Mouse (Mus musculus): ENCODE results near the gene 2810004N23Rik. TPM values are rescaled to one million over a fixed set of nuclear protein-coding genes. Genes with fewer than 3 reads are reported as not detected.
"Not testable (repeated sequence)": the region's sequence is repeated elsewhere in the genome, so short reads cannot be mapped to it uniquely, and the experiment has no call there.

The 2810004N23Rik gene
- polyA plus RNA-seq, 1 experiment from 2014 or later = 16.8 TPM

GRCm38 (mm10) chr8:124859466-124859865 is 3.5 kb downstream of the 2810004N23Rik start:
- DNase-seq = peak; percentile 44
- peaks cover 31% of the 10 kb centered on the region for H3K36me3 ChIP-seq (replicated peaks; ENCODE audit: insufficient read depth, low read length)
- ATAC-seq = no peak
- H3K27me3 ChIP-seq (ENCODE audit: insufficient read depth, low read length) = no peaks in the 10 kb centered on the region
- no peaks in the 10 kb centered on the region; the same call in 1 of the 2 replicates for H3K9me3 ChIP-seq (ENCODE audit: low read length)
- TF ChIP-seq CTCF (IDR thresholded peaks at IDR 0.05; ENCODE audit: low read depth) = peak; percentile 73
- no peak for TF ChIP-seq EP300 (IDR thresholded peaks at IDR 0.05; ENCODE audit: low read depth)
- no peak overlapping the region for H3K9ac ChIP-seq (replicated peaks)
- H3K4me2 ChIP-seq (ENCODE audit: low read depth, low read length) = no peak overlapping the region
- peaks cover 10% of the 10 kb centered on the region for H3K4me1 ChIP-seq (ENCODE audit: insufficient read depth)
- H3K4me3 ChIP-seq (ENCODE audit: low read depth, low read length) = no peak overlapping the region
- H3K27ac ChIP-seq (ENCODE audit: low read depth) = no peak overlapping the region

- H3K4me1 ChIP-seq (ENCODE audit: insufficient read depth) = no peaks in the 10 kb centered on the region
- no peak overlapping the region for H3K4me2 ChIP-seq (ENCODE audit: low read depth, low read length)
- no peak overlapping the region for H3K27ac ChIP-seq (ENCODE audit: low read depth)
- TF ChIP-seq EP300 (IDR thresholded peaks at IDR 0.05; ENCODE audit: low read depth) (no peak), CTCF (IDR thresholded peaks at IDR 0.05; ENCODE audit: low read depth) (no peak)
- H3K27me3 ChIP-seq (ENCODE audit: insufficient read depth, low read length) = no peaks in the 10 kb centered on the region
- DNase-seq (no peak), ATAC-seq (no peak)
- peaks cover 3% of the 10 kb centered on the region for H3K9me3 ChIP-seq (ENCODE audit: low read length)
- H3K9ac ChIP-seq (replicated peaks) = no peak overlapping the region
- H3K4me3 ChIP-seq (ENCODE audit: low read depth, low read length) = no peak overlapping the region
- peaks cover 23% of the 10 kb centered on the region for H3K36me3 ChIP-seq (replicated peaks; ENCODE audit: insufficient read depth, low read length)
- WGBS (ENCODE audit: insufficient replicate concordance) = 67% methylated on average over 1 of the region's 1 CpGs
Measured at GRCm38 (mm10) chr8:124853511-124853910, 9.4 kb downstream of the 2810004N23Rik start.

- 69% methylated on average over 5 of the region's 5 CpGs for WGBS (ENCODE audit: insufficient replicate concordance)
Measured at GRCm38 (mm10) chr8:124845573-124845972, 17.3 kb downstream of the 2810004N23Rik start.

GRCm38 (mm10) chr8:124845131-124845530 is 17.8 kb downstream of the 2810004N23Rik start:
- TF ChIP-seq EP300 (IDR thresholded peaks at IDR 0.05; ENCODE audit: low read depth) = no peak
- TF ChIP-seq CTCF (IDR thresholded peaks at IDR 0.05; ENCODE audit: low read depth) = no peak
- 0 out of 2 replicates have a peak, but pooled peaks have one; percentile 33 for ATAC-seq
- H3K36me3 ChIP-seq (replicated peaks; ENCODE audit: insufficient read depth, low read length) = peaks cover 10% of the 10 kb centered on the region
- peak overlapping the region; percentile 29; the same call in 1 of the 2 replicates for H3K27ac ChIP-seq (ENCODE audit: low read depth)
- H3K9me3 ChIP-seq (ENCODE audit: low read length) = no peaks in the 10 kb centered on the region
- 43% methylated on average over 3 of the region's 3 CpGs for WGBS (ENCODE audit: insufficient replicate concordance)
- H3K4me3 ChIP-seq (ENCODE audit: low read depth, low read length) = no peak overlapping the region
- no peak overlapping the region for H3K4me2 ChIP-seq (ENCODE audit: low read depth, low read length)
- no peak overlapping the region for H3K9ac ChIP-seq (replicated peaks)
- no peak for DNase-seq
- peaks cover 13% of the 10 kb centered on the region for H3K4me1 ChIP-seq (ENCODE audit: insufficient read depth)
- H3K27me3 ChIP-seq (ENCODE audit: insufficient read depth, low read length) = no peaks in the 10 kb centered on the region

More at GRCm38 (mm10) chr8:124845573-124845972, 17.3 kb downstream of the 2810004N23Rik start:
- no peak for DNase-seq
- no peak overlapping the region for H3K9ac ChIP-seq (replicated peaks)
- H3K27ac ChIP-seq (ENCODE audit: low read depth) = peak overlapping the region; percentile 29; the same call in 1 of the 2 replicates
- no peaks in the 10 kb centered on the region for H3K9me3 ChIP-seq (ENCODE audit: low read length)
- H3K4me1 ChIP-seq (ENCODE audit: insufficient read depth) = peaks cover 13% of the 10 kb centered on the region
- H3K4me2 ChIP-seq (ENCODE audit: low read depth, low read length) = no peak overlapping the region
- H3K4me3 ChIP-seq (ENCODE audit: low read depth, low read length) = no peak overlapping the region
- H3K36me3 ChIP-seq (replicated peaks; ENCODE audit: insufficient read depth, low read length) = peaks cover 6% of the 10 kb centered on the region
- no peak for TF ChIP-seq EP300 (IDR thresholded peaks at IDR 0.05; ENCODE audit: low read depth)
- TF ChIP-seq CTCF (IDR thresholded peaks at IDR 0.05; ENCODE audit: low read depth) = no peak
- ATAC-seq = no peak
- no peaks in the 10 kb centered on the region for H3K27me3 ChIP-seq (ENCODE audit: insufficient read depth, low read length)

GRCm38 (mm10) chr8:124842929-124843328 is 20.0 kb downstream of the 2810004N23Rik start:
- 84% methylated on average over 1 of the region's 1 CpGs for WGBS (ENCODE audit: insufficient replicate concordance)

GRCm38 (mm10) chr8:124841775-124842174 is 21.1 kb downstream of the 2810004N23Rik start:
- H3K9me3 ChIP-seq (ENCODE audit: low read length) = no peaks in the 10 kb centered on the region
- ATAC-seq = no peak
- no peak for TF ChIP-seq CTCF (IDR thresholded peaks at IDR 0.05; ENCODE audit: low read depth)
- no peak for TF ChIP-seq EP300 (IDR thresholded peaks at IDR 0.05; ENCODE audit: low read depth)
- H3K27me3 ChIP-seq (ENCODE audit: insufficient read depth, low read length) = no peaks in the 10 kb centered on the region
- no peak overlapping the region for H3K27ac ChIP-seq (ENCODE audit: low read depth)
- 85% methylated on average over 10 of the region's 10 CpGs for WGBS (ENCODE audit: insufficient replicate concordance)
- H3K4me2 ChIP-seq (ENCODE audit: low read depth, low read length) = no peak overlapping the region
- peaks cover 29% of the 10 kb centered on the region for H3K36me3 ChIP-seq (replicated peaks; ENCODE audit: insufficient read depth, low read length)
- H3K9ac ChIP-seq (replicated peaks) = no peak overlapping the region
- no peak overlapping the region for H3K4me3 ChIP-seq (ENCODE audit: low read depth, low read length)
- no peak for DNase-seq
- peaks cover 13% of the 10 kb centered on the region for H3K4me1 ChIP-seq (ENCODE audit: insufficient read depth)

More at GRCm38 (mm10) chr8:124842929-124843328, 20.0 kb downstream of the 2810004N23Rik start:
- peaks cover 29% of the 10 kb centered on the region for H3K36me3 ChIP-seq (replicated peaks; ENCODE audit: insufficient read depth, low read length)
- not testable (repeated sequence) for H3K4me3 ChIP-seq (ENCODE audit: low read depth, low read length); H3K27ac ChIP-seq (ENCODE audit: low read depth); DNase-seq; H3K4me2 ChIP-seq (ENCODE audit: low read depth, low read length); ATAC-seq; H3K9ac ChIP-seq (replicated peaks); H3K27me3 ChIP-seq (ENCODE audit: insufficient read depth, low read length); H3K9me3 ChIP-seq (ENCODE audit: low read length)
- H3K4me1 ChIP-seq (ENCODE audit: insufficient read depth) = peaks cover 13% of the 10 kb centered on the region

GRCm38 (mm10) chr8:124840900-124841299 is 22.0 kb downstream of the 2810004N23Rik start:
- ATAC-seq (no peak), DNase-seq (no peak)
- no peak for TF ChIP-seq CTCF (IDR thresholded peaks at IDR 0.05; ENCODE audit: low read depth)
- TF ChIP-seq EP300 (IDR thresholded peaks at IDR 0.05; ENCODE audit: low read depth) = no peak
- Histone ChIP-seq H3K9me3 (ENCODE audit: low read length) (no peaks in the 10 kb centered on the region), H3K36me3 (replicated peaks; ENCODE audit: insufficient read depth, low read length) (peaks cover 29% of the 10 kb centered on the region), H3K9ac (replicated peaks) (no peak overlapping the region), H3K4me3 (ENCODE audit: low read depth, low read length) (no peak overlapping the region), H3K27ac (ENCODE audit: low read depth) (no peak overlapping the region), H3K4me1 (ENCODE audit: insufficient read depth) (peaks cover 13% of the 10 kb centered on the region), H3K27me3 (ENCODE audit: insufficient read depth, low read length) (no peaks in the 10 kb centered on the region), H3K4me2 (ENCODE audit: low read depth, low read length) (no peak overlapping the region)
- WGBS (ENCODE audit: insufficient replicate concordance) = 85% methylated on average over 7 of the region's 7 CpGs
